Mouse (Mus musculus): ENCODE measurements around the gene Gm11127. TPM values are rescaled to one million over a fixed set of nuclear protein-coding genes. Genes with fewer than 3 reads are reported as not detected.
"Not testable (repeated sequence)": the region's sequence is repeated elsewhere in the genome, so short reads cannot be mapped to it uniquely, and the experiment has no call there.

Gene Gm11127
- polyA plus RNA-seq (2015; fragmentation: Nextera tagmentation; extraction: Ambion mirVana), result not detected in 2 replicates

GRCm38 (mm10) chr17:36058362-36058761 is at the start of gene Gm11127:
Gene Gm11127 (minus strand): TSS chr17:36058371.
- ATAC-seq (ENCODE audit: low FRiP score, low TSS enrichment); H3K4me1 ChIP-seq (ENCODE audit: insufficient read depth, low read length); H3K9ac ChIP-seq (replicated peaks; ENCODE audit: low read length); H3K4me2 ChIP-seq (replicated peaks; ENCODE audit: low read depth, low read length); H3K27ac ChIP-seq (ENCODE audit: low read length); H3K36me3 ChIP-seq (ENCODE audit: insufficient read depth, low read length); H3K4me3 ChIP-seq (ENCODE audit: low read length); H3K27me3 ChIP-seq (ENCODE audit: insufficient read depth, low read length); H3K9me3 ChIP-seq (ENCODE audit: low read length): not testable (repeated sequence)
- 77% methylated on average over 1 of the region's 1 CpGs for WGBS

GRCm38 (mm10) chr17:36102091-36102490 is 43.9 kb upstream of the Gm11127 start:
- not testable (repeated sequence) for H3K36me3 ChIP-seq (ENCODE audit: insufficient read depth, low read length); H3K4me1 ChIP-seq (ENCODE audit: insufficient read depth, low read length); H3K9ac ChIP-seq (replicated peaks; ENCODE audit: low read length); H3K4me3 ChIP-seq (ENCODE audit: low read length); H3K4me2 ChIP-seq (replicated peaks; ENCODE audit: low read depth, low read length); H3K27ac ChIP-seq (ENCODE audit: low read length); H3K9me3 ChIP-seq (ENCODE audit: low read length); ATAC-seq (ENCODE audit: low FRiP score, low TSS enrichment); H3K27me3 ChIP-seq (ENCODE audit: insufficient read depth, low read length)
- WGBS, result 95% methylated on average over 11 of the region's 12 CpGs

- WGBS, result 64% methylated on average over 2 of the region's 2 CpGs
- not testable (repeated sequence) for H3K27me3 ChIP-seq (ENCODE audit: insufficient read depth, low read length); H3K9ac ChIP-seq (replicated peaks; ENCODE audit: low read length); H3K27ac ChIP-seq (ENCODE audit: low read length); H3K4me2 ChIP-seq (replicated peaks; ENCODE audit: low read depth, low read length); H3K36me3 ChIP-seq (ENCODE audit: insufficient read depth, low read length); H3K4me1 ChIP-seq (ENCODE audit: insufficient read depth, low read length); H3K4me3 ChIP-seq (ENCODE audit: low read length); ATAC-seq (ENCODE audit: low FRiP score, low TSS enrichment); H3K9me3 ChIP-seq (ENCODE audit: low read length)
Observed at GRCm38 (mm10) chr17:36099603-36100002, 41.4 kb upstream of the Gm11127 start.

- Histone ChIP-seq H3K36me3 (ENCODE audit: insufficient read depth, low read length) (no peaks in the 10 kb centered on the region), H3K9me3 (ENCODE audit: low read length) (no peaks in the 10 kb centered on the region), H3K27ac (ENCODE audit: low read length) (no peak overlapping the region), H3K4me3 (ENCODE audit: low read length) (no peak overlapping the region), H3K4me2 (replicated peaks; ENCODE audit: low read depth, low read length) (no peak overlapping the region), H3K4me1 (ENCODE audit: insufficient read depth, low read length) (no peaks in the 10 kb centered on the region), H3K9ac (replicated peaks; ENCODE audit: low read length) (no peak overlapping the region), H3K27me3 (ENCODE audit: insufficient read depth, low read length) (no peaks in the 10 kb centered on the region)
- WGBS, result 38% methylated on average over 3 of the region's 3 CpGs
- ATAC-seq (ENCODE audit: low FRiP score, low TSS enrichment), result no peak
Observed at GRCm38 (mm10) chr17:36093936-36094335, 35.8 kb upstream of the Gm11127 start.

GRCm38 (mm10) chr17:36092520-36092919 is 34.3 kb upstream of the Gm11127 start:
- ATAC-seq (ENCODE audit: low FRiP score, low TSS enrichment); H3K4me1 ChIP-seq (ENCODE audit: insufficient read depth, low read length); H3K9me3 ChIP-seq (ENCODE audit: low read length); H3K27ac ChIP-seq (ENCODE audit: low read length); H3K4me2 ChIP-seq (replicated peaks; ENCODE audit: low read depth, low read length); H3K9ac ChIP-seq (replicated peaks; ENCODE audit: low read length); H3K4me3 ChIP-seq (ENCODE audit: low read length); H3K27me3 ChIP-seq (ENCODE audit: insufficient read depth, low read length); H3K36me3 ChIP-seq (ENCODE audit: insufficient read depth, low read length): not testable (repeated sequence)

- not testable (repeated sequence) for ATAC-seq (ENCODE audit: low FRiP score, low TSS enrichment); H3K27me3 ChIP-seq (ENCODE audit: insufficient read depth, low read length); H3K27ac ChIP-seq (ENCODE audit: low read length); H3K4me3 ChIP-seq (ENCODE audit: low read length); H3K4me2 ChIP-seq (replicated peaks; ENCODE audit: low read depth, low read length); H3K4me1 ChIP-seq (ENCODE audit: insufficient read depth, low read length); H3K36me3 ChIP-seq (ENCODE audit: insufficient read depth, low read length); H3K9me3 ChIP-seq (ENCODE audit: low read length); H3K9ac ChIP-seq (replicated peaks; ENCODE audit: low read length)
- WGBS, result no CpG with 5 or more reads among the region's 2 CpGs
Observed at GRCm38 (mm10) chr17:36091933-36092332, 33.8 kb upstream of the Gm11127 start.

- H3K27me3 ChIP-seq (ENCODE audit: insufficient read depth, low read length), result peaks cover 31% of the 10 kb centered on the region
- H3K4me1 ChIP-seq (ENCODE audit: insufficient read depth, low read length), result peaks cover 11% of the 10 kb centered on the region
- not testable (repeated sequence) for H3K9me3 ChIP-seq (ENCODE audit: low read length); H3K4me2 ChIP-seq (replicated peaks; ENCODE audit: low read depth, low read length); H3K4me3 ChIP-seq (ENCODE audit: low read length); H3K9ac ChIP-seq (replicated peaks; ENCODE audit: low read length); H3K36me3 ChIP-seq (ENCODE audit: insufficient read depth, low read length); ATAC-seq (ENCODE audit: low FRiP score, low TSS enrichment); H3K27ac ChIP-seq (ENCODE audit: low read length)
- WGBS, result 70% methylated on average over 1 of the region's 1 CpGs
Observed at GRCm38 (mm10) chr17:36085976-36086375, 27.8 kb upstream of the Gm11127 start.

- peak overlapping the region; percentile 83 for H3K4me2 ChIP-seq (replicated peaks; ENCODE audit: low read depth, low read length)
- no peaks in the 10 kb centered on the region for H3K36me3 ChIP-seq (ENCODE audit: insufficient read depth, low read length)
- no peak overlapping the region for H3K27ac ChIP-seq (ENCODE audit: low read length)
- H3K4me3 ChIP-seq (ENCODE audit: low read length), result peak overlapping the region; percentile 53
- ATAC-seq (ENCODE audit: low FRiP score, low TSS enrichment), result peak; percentile 51; the same call in 1 of the 2 replicates
- peak overlapping the region; percentile 56 for H3K9ac ChIP-seq (replicated peaks; ENCODE audit: low read length)
- H3K4me1 ChIP-seq (ENCODE audit: insufficient read depth, low read length), result peaks cover 11% of the 10 kb centered on the region
- H3K9me3 ChIP-seq (ENCODE audit: low read length), result no peaks in the 10 kb centered on the region
- peaks cover 31% of the 10 kb centered on the region for H3K27me3 ChIP-seq (ENCODE audit: insufficient read depth, low read length)
- under 1% methylated on average over 42 of the region's 42 CpGs for WGBS
Observed at GRCm38 (mm10) chr17:36083870-36084451, 25.8 kb upstream of the Gm11127 start.

- H3K4me3 ChIP-seq (ENCODE audit: low read length), result peak overlapping the region; percentile 53
- H3K27ac ChIP-seq (ENCODE audit: low read length), result no peak overlapping the region
- H3K4me1 ChIP-seq (ENCODE audit: insufficient read depth, low read length), result peaks cover 11% of the 10 kb centered on the region
- under 1% methylated on average over 46 of the region's 46 CpGs for WGBS
- peak; percentile 85 for ATAC-seq (ENCODE audit: low FRiP score, low TSS enrichment)
- H3K36me3 ChIP-seq (ENCODE audit: insufficient read depth, low read length), result no peaks in the 10 kb centered on the region
- peak overlapping the region; percentile 83 for H3K4me2 ChIP-seq (replicated peaks; ENCODE audit: low read depth, low read length)
- peaks cover 31% of the 10 kb centered on the region for H3K27me3 ChIP-seq (ENCODE audit: insufficient read depth, low read length)
- no peaks in the 10 kb centered on the region for H3K9me3 ChIP-seq (ENCODE audit: low read length)
- H3K9ac ChIP-seq (replicated peaks; ENCODE audit: low read length), result peak overlapping the region; percentile 56
Observed at GRCm38 (mm10) chr17:36083266-36083869, 25.2 kb upstream of the Gm11127 start.

GRCm38 (mm10) chr17:36082519-36083232 is 24.5 kb upstream of the Gm11127 start:
- Histone ChIP-seq H3K9ac (replicated peaks; ENCODE audit: low read length) (peak overlapping the region; percentile 56; the same call in 1 of the 2 replicates), H3K4me2 (replicated peaks; ENCODE audit: low read depth, low read length) (peak overlapping the region; percentile 83), H3K27me3 (ENCODE audit: insufficient read depth, low read length) (peaks cover 31% of the 10 kb centered on the region), H3K4me3 (ENCODE audit: low read length) (peak overlapping the region; percentile 53), H3K4me1 (ENCODE audit: insufficient read depth, low read length) (peaks cover 11% of the 10 kb centered on the region)
- WGBS, result 43% methylated on average over 5 of the region's 6 CpGs
- ATAC-seq (ENCODE audit: low FRiP score, low TSS enrichment); H3K9me3 ChIP-seq (ENCODE audit: low read length); H3K36me3 ChIP-seq (ENCODE audit: insufficient read depth, low read length); H3K27ac ChIP-seq (ENCODE audit: low read length): not testable (repeated sequence)
